Mouse (Mus musculus): ENCODE results near the gene Med13l. TPM values are rescaled to one million over a fixed set of nuclear protein-coding genes. Genes with fewer than 3 reads are reported as not detected.
A peak's percentile ranks its signal among the peaks of the same experiment; 100 is the strongest.

Med13l gene
- polyA plus RNA-seq, 1 experiment from 2014 or later = 18.6 TPM

DNA sequence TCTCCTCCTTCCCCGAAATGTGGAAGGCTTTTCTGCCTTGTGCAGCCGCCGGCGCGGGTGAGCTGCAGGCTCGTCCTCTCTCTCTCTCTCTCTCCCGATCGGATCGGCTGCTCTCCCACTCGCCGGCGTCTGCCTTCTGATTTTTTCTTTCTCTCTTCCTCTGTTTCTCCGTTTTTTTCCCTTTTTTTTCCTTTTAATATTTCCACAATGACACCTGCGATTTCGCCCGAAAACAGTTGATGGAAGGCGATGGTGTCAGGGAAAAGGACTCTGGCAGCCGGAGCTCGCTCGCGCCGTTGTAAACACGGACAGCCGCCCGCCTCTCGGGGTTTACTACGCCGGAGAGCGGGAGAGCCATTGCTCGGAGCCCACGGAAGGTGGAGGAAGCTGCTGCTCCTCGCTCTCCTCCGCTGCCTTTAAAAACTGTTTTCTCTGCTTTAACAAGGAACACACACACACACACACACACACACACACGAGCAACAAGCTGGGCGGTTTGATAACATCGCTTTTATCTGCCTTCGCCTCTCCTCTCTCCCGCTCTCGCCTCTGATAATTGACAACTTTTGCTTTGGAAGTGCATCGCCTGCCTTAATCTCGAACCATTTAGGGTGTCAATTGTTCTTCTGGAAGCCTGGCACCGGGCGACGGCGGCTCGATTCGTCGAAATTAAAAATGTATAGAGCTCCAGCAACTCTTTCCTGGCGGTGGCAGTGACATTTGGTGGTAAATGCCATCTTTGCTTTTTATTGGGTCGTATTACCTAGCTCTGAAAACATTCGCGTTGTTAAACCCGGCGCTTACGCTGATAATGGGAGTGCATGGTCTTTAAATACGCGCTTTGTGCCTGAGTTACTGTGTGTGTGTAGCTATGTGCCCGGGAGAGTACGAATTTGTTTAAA, 858 bp downstream of the Med13l start:
- H3K4me1 ChIP-seq (ENCODE audit: control insufficient read depth, insufficient read depth, low read length) = peaks cover 33% of the 10 kb centered on the region
- H3K27me3 ChIP-seq (ENCODE audit: control insufficient read depth, insufficient read depth, low read length) = no peaks in the 10 kb centered on the region
- under 1% methylated on average over 56 of the region's 59 CpGs for WGBS
- ATAC-seq (ENCODE audit: low read depth) = no peak
- peak overlapping the region; percentile 76 for H3K4me2 ChIP-seq (ENCODE audit: low read depth, low read length)
- no peaks in the 10 kb centered on the region for H3K36me3 ChIP-seq (ENCODE audit: control insufficient read depth, insufficient read depth, low read length)
- peak overlapping the region; percentile 81 for H3K4me3 ChIP-seq (ENCODE audit: low read depth, low read length)
- peak overlapping the region; percentile 95 for H3K9ac ChIP-seq (replicated peaks; ENCODE audit: low read depth, low read length)
- no peaks in the 10 kb centered on the region for H3K9me3 ChIP-seq (ENCODE audit: control insufficient read depth, low read length)
- H3K27ac ChIP-seq (ENCODE audit: low read depth, low read length) = peak overlapping the region; percentile 99

- no peaks in the 10 kb centered on the region for H3K27me3 ChIP-seq (ENCODE audit: control insufficient read depth, insufficient read depth, low read length)
- WGBS = 32% methylated on average over 3 of the region's 3 CpGs
- ATAC-seq (ENCODE audit: low read depth) = no peak
- H3K9me3 ChIP-seq (ENCODE audit: control insufficient read depth, low read length) = no peaks in the 10 kb centered on the region
- peaks cover 35% of the 10 kb centered on the region for H3K4me1 ChIP-seq (ENCODE audit: control insufficient read depth, insufficient read depth, low read length)
- peak overlapping the region; percentile 81 for H3K4me3 ChIP-seq (ENCODE audit: low read depth, low read length)
- H3K27ac ChIP-seq (ENCODE audit: low read depth, low read length) = no peak overlapping the region
- H3K4me2 ChIP-seq (ENCODE audit: low read depth, low read length) = peak overlapping the region; percentile 76
- peak overlapping the region; percentile 95 for H3K9ac ChIP-seq (replicated peaks; ENCODE audit: low read depth, low read length)
- H3K36me3 ChIP-seq (ENCODE audit: control insufficient read depth, insufficient read depth, low read length) = no peaks in the 10 kb centered on the region
Measured at GRCm38 (mm10) chr5:118562206-118562605, 1.7 kb downstream of the Med13l start.

DNA sequence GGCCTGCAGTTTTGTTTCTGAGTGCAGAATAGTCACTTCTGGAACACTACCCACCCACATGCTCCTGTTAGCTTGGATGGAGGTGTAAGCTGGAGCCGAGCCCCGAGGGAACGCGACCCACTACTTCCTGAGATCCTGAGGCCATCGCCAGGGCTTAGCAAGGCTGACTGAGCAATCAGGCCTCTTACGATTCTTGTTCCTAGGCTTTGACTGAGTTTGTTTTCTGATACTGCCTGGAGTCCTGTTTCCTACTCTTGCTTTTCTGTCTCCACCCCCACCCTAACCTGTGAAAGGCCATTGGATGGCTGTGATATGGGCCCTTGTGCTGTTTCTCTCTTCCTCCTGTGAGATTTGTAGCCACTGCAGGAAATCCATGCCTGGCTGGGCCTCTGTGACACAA, 3.1 kb downstream of the Med13l start:
- H3K4me3 ChIP-seq (ENCODE audit: low read depth, low read length) = no peak overlapping the region
- WGBS = 34% methylated on average over 6 of the region's 6 CpGs
- no peak for ATAC-seq (ENCODE audit: low read depth)
- H3K4me1 ChIP-seq (ENCODE audit: control insufficient read depth, insufficient read depth, low read length) = peaks cover 46% of the 10 kb centered on the region
- H3K4me2 ChIP-seq (ENCODE audit: low read depth, low read length) = no peak overlapping the region
- H3K9me3 ChIP-seq (ENCODE audit: control insufficient read depth, low read length) = no peaks in the 10 kb centered on the region
- no peak overlapping the region for H3K27ac ChIP-seq (ENCODE audit: low read depth, low read length)
- no peaks in the 10 kb centered on the region for H3K27me3 ChIP-seq (ENCODE audit: control insufficient read depth, insufficient read depth, low read length)
- no peak overlapping the region for H3K9ac ChIP-seq (replicated peaks; ENCODE audit: low read depth, low read length)
- no peaks in the 10 kb centered on the region for H3K36me3 ChIP-seq (ENCODE audit: control insufficient read depth, insufficient read depth, low read length)

GRCm38 (mm10) chr5:118567395-118567794, 6.9 kb downstream of the Med13l start:
- WGBS = 18% methylated on average over 7 of the region's 7 CpGs
- Histone ChIP-seq H3K4me1 (ENCODE audit: control insufficient read depth, insufficient read depth, low read length) (peaks cover 62% of the 10 kb centered on the region), H3K9ac (replicated peaks; ENCODE audit: low read depth, low read length) (no peak overlapping the region), H3K36me3 (ENCODE audit: control insufficient read depth, insufficient read depth, low read length) (no peaks in the 10 kb centered on the region), H3K27ac (ENCODE audit: low read depth, low read length) (no peak overlapping the region), H3K9me3 (ENCODE audit: control insufficient read depth, low read length) (no peaks in the 10 kb centered on the region), H3K4me3 (ENCODE audit: low read depth, low read length) (no peak overlapping the region), H3K27me3 (ENCODE audit: control insufficient read depth, insufficient read depth, low read length) (no peaks in the 10 kb centered on the region), H3K4me2 (ENCODE audit: low read depth, low read length) (no peak overlapping the region)
- no peak for ATAC-seq (ENCODE audit: low read depth)

DNA sequence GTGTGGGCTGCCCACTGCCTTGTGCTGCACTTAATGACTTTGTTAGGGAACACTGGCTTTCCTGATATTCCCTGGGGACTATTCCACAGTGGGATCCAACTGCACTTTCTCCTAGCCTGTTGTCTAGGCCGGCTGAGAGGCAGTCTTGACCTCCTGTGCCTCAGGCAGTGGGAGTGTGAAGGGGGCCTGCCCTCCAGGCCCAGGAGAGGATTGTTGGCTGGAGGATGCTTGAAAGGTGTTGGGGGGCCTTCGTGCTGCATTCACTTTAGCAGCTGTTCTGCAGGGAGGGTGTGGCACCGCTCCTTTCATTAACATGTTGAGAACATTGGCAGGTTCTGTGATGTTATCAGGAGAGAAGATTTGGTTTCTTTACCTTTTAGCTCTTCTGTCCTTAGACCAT, 8.5 kb downstream of the Med13l start:
- H3K27me3 ChIP-seq (ENCODE audit: control insufficient read depth, insufficient read depth, low read length) = no peaks in the 10 kb centered on the region
- H3K4me2 ChIP-seq (ENCODE audit: low read depth, low read length) = no peak overlapping the region
- no peak overlapping the region for H3K27ac ChIP-seq (ENCODE audit: low read depth, low read length)
- no peak overlapping the region for H3K4me3 ChIP-seq (ENCODE audit: low read depth, low read length)
- no peaks in the 10 kb centered on the region for H3K9me3 ChIP-seq (ENCODE audit: control insufficient read depth, low read length)
- 26% methylated on average over 3 of the region's 3 CpGs for WGBS
- H3K4me1 ChIP-seq (ENCODE audit: control insufficient read depth, insufficient read depth, low read length) = peaks cover 51% of the 10 kb centered on the region
- ATAC-seq (ENCODE audit: low read depth) = no peak
- H3K9ac ChIP-seq (replicated peaks; ENCODE audit: low read depth, low read length) = no peak overlapping the region
- no peaks in the 10 kb centered on the region for H3K36me3 ChIP-seq (ENCODE audit: control insufficient read depth, insufficient read depth, low read length)

DNA sequence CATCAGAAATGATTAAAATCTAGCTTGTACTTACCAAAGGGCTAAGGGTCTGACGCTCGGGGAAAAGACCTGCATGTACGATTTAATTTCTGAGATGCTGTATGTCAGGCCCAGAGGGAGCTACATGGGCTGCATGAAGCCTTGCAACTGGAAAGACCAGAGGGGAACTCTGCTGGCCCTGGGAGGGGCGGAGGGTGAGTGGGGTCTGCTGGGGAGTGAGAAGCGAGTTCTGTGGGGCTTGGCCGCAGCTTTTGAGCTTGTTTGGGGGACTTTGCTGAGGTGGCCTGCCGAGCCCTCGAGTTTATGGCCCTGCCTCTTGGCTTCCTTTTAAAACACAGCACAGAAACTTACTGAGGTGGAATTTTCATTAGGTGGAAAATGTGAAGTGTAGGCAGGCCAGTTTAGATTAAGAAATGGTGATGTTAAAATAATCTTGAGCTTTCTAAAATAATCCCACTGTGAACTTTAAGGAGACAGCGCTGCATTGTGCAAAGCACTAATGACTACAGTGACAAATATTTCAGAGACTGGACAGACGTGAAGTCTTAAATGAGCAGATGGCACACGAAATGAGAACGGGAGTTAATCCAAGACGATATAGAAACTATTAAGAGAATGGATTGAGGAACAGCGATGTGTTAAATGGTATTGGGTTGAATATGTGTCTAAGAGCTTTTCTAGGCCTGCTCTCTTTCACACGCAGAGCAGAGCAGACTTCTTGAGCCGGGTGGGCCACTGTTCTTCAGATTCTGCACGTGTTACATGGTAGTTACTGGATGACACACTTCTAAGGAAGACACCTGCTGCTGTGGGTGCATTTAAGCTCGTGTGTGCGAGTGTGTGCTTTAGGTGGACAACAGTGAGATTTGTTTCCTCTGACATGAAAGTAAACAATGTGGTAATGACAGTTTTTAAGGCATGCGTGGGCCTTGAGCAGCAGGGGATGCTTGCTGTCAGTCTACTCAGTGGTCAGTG, 9.4 kb downstream of the Med13l start:
- Histone ChIP-seq H3K4me2 (ENCODE audit: low read depth, low read length) (no peak overlapping the region), H3K9ac (replicated peaks; ENCODE audit: low read depth, low read length) (no peak overlapping the region), H3K9me3 (ENCODE audit: control insufficient read depth, low read length) (no peaks in the 10 kb centered on the region), H3K27ac (ENCODE audit: low read depth, low read length) (no peak overlapping the region), H3K36me3 (ENCODE audit: control insufficient read depth, insufficient read depth, low read length) (no peaks in the 10 kb centered on the region), H3K4me3 (ENCODE audit: low read depth, low read length) (no peak overlapping the region), H3K27me3 (ENCODE audit: control insufficient read depth, insufficient read depth, low read length) (no peaks in the 10 kb centered on the region), H3K4me1 (ENCODE audit: control insufficient read depth, insufficient read depth, low read length) (peaks cover 52% of the 10 kb centered on the region)
- ATAC-seq (ENCODE audit: low read depth) = no peak
- WGBS = 33% methylated on average over 20 of the region's 20 CpGs

GRCm38 (mm10) chr5:118571504-118571903, 11.0 kb downstream of the Med13l start:
- ATAC-seq (ENCODE audit: low read depth) = no peak
- Histone ChIP-seq H3K27ac (ENCODE audit: low read depth, low read length) (0 out of 2 replicates have a peak overlapping the region, but pooled peaks have one; percentile 39), H3K9me3 (ENCODE audit: control insufficient read depth, low read length) (no peaks in the 10 kb centered on the region), H3K27me3 (ENCODE audit: control insufficient read depth, insufficient read depth, low read length) (no peaks in the 10 kb centered on the region), H3K4me1 (ENCODE audit: control insufficient read depth, insufficient read depth, low read length) (peaks cover 50% of the 10 kb centered on the region), H3K36me3 (ENCODE audit: control insufficient read depth, insufficient read depth, low read length) (no peaks in the 10 kb centered on the region), H3K4me3 (ENCODE audit: low read depth, low read length) (no peak overlapping the region), H3K4me2 (ENCODE audit: low read depth, low read length) (no peak overlapping the region), H3K9ac (replicated peaks; ENCODE audit: low read depth, low read length) (no peak overlapping the region)
- 45% methylated on average over 4 of the region's 4 CpGs for WGBS

- ATAC-seq (ENCODE audit: low read depth) = no peak
- no peaks in the 10 kb centered on the region for H3K27me3 ChIP-seq (ENCODE audit: control insufficient read depth, insufficient read depth, low read length)
- H3K4me2 ChIP-seq (ENCODE audit: low read depth, low read length) = no peak overlapping the region
- H3K9ac ChIP-seq (replicated peaks; ENCODE audit: low read depth, low read length) = no peak overlapping the region
- H3K9me3 ChIP-seq (ENCODE audit: control insufficient read depth, low read length) = no peaks in the 10 kb centered on the region
- H3K4me1 ChIP-seq (ENCODE audit: control insufficient read depth, insufficient read depth, low read length) = peaks cover 48% of the 10 kb centered on the region
- H3K4me3 ChIP-seq (ENCODE audit: low read depth, low read length) = no peak overlapping the region
- no peak overlapping the region for H3K27ac ChIP-seq (ENCODE audit: low read depth, low read length)
- WGBS = 25% methylated on average over 3 of the region's 3 CpGs
- H3K36me3 ChIP-seq (ENCODE audit: control insufficient read depth, insufficient read depth, low read length) = no peaks in the 10 kb centered on the region
Measured at GRCm38 (mm10) chr5:118574236-118574635, 13.8 kb downstream of the Med13l start.

All from neural tube, embryonic 14.5 days (tissue).